Mouse (Mus musculus): ENCODE measurements at regions not wholly inside any gene's neighbourhood (a gene's known extent, or its start where the extent isn't known, plus 50 kb on each side); places are given as distances from the start of the nearest gene placed in this dataset.

DNA sequence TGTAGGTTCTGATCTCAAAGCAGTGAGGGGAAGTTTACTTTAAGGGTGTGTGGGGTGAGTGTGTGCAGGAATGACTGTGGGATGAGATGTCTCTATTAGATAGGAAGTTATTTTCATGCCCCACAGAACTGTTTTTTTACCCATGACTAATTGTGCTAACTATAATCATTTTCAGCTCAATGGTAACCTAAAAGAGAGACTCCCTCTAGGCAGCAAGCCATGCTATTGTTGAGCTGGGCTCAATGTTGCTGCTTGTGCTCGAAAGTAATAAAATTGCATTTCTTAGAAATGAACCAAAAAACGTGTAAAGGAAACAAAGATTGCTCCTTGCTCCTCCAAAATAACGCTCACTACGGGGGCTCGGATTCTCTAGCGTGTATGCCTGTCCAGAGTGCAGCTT is 146.2 kb downstream of the Ddx11 start:
- Histone ChIP-seq H3ac (ENCODE audit: control insufficient read depth, insufficient read length) (no peak overlapping the region), H3K4me2 (ENCODE audit: low read depth) (no peak overlapping the region), H3K4me3 (no peak overlapping the region), H3K36me3 (ENCODE audit: control insufficient read depth, insufficient read depth) (no peaks in the 10 kb centered on the region), H3K27me3 (ENCODE audit: control insufficient read depth, insufficient read depth, insufficient read length) (no peaks in the 10 kb centered on the region), H3K79me2 (ENCODE audit: control insufficient read depth, insufficient read depth) (no peaks in the 10 kb centered on the region)
- TF ChIP-seq POLR2A (IDR thresholded peaks at IDR 0.05; ENCODE audit: insufficient read length, low read depth) (no peak), MAX (IDR thresholded peaks at IDR 0.05; ENCODE audit: low read depth) (no peak), REST (IDR thresholded peaks at IDR 0.05; ENCODE audit: insufficient read depth, insufficient read length) (no peak), USF1 (IDR thresholded peaks at IDR 0.05; ENCODE audit: low read depth) (no peak)

DNA sequence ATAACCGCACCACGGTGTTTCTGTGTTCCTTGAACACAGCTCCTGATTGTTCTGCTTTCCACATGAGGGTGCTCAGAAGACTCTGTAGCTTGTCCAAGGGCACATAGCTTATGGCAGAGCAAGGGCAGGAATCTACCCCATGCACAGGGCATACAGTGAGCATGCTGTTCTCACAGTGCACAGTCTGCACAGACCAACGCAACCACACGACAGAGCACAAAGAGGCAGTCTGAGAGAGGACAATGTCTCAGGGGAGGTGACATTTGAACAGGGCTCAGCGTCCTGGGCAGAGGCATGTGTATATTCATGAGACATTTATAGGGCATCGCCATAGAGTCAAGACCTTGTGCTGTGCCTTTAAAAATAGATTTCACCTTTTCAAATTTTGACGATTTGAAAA is 148.6 kb downstream of the Ddx11 start:
- Histone ChIP-seq H3K4me3 (no peak overlapping the region), H3K4me2 (ENCODE audit: low read depth) (no peak overlapping the region), H3ac (ENCODE audit: control insufficient read depth, insufficient read length) (no peak overlapping the region), H3K27me3 (ENCODE audit: control insufficient read depth, insufficient read depth, insufficient read length) (no peaks in the 10 kb centered on the region), H3K79me2 (ENCODE audit: control insufficient read depth, insufficient read depth) (no peaks in the 10 kb centered on the region), H3K36me3 (ENCODE audit: control insufficient read depth, insufficient read depth) (no peaks in the 10 kb centered on the region)
- TF ChIP-seq USF1 (IDR thresholded peaks at IDR 0.05; ENCODE audit: low read depth): no peak
- no peak for TF ChIP-seq TCF12 (IDR thresholded peaks at IDR 0.05; ENCODE audit: insufficient read depth, poor library complexity, severe bottlenecking)
- no peak for TF ChIP-seq CEBPB (IDR thresholded peaks at IDR 0.05; ENCODE audit: insufficient read depth, poor library complexity, severe bottlenecking)
- no peak for TF ChIP-seq E2F4 (IDR thresholded peaks at IDR 0.05; ENCODE audit: insufficient read depth)
- no peak for TF ChIP-seq POLR2AphosphoS2 (IDR thresholded peaks at IDR 0.05; ENCODE audit: insufficient read length, low read depth)

DNA sequence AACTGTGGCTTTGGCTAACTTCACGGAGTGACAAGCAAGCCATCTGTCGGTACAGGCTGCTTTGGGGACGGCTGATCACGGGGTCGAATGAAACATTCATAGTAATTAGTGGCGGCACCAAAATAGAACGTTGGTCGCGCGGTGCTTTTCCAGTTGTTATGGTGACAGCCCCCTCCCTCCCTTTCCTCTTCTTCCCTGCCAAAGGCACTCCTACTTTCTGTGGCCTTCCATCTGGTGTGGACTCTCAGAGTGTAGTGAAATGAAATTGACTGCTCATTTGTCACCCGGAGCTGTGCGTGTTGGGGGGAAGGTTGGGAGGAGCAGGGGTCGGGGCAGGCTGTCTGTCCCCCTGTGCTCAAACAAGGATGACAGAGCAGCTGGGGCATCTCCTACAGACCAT is 153.5 kb downstream of the Ddx11 start:
- Histone ChIP-seq H3K27me3 (ENCODE audit: control insufficient read depth, insufficient read depth, insufficient read length) (no peaks in the 10 kb centered on the region), H3ac (ENCODE audit: control insufficient read depth, insufficient read length) (no peak overlapping the region), H3K4me2 (ENCODE audit: low read depth) (no peak overlapping the region), H3K36me3 (ENCODE audit: control insufficient read depth, insufficient read depth) (no peaks in the 10 kb centered on the region), H3K79me2 (ENCODE audit: control insufficient read depth, insufficient read depth) (no peaks in the 10 kb centered on the region), H3K4me3 (no peak overlapping the region)
- no peak for TF ChIP-seq MAX (IDR thresholded peaks at IDR 0.05; ENCODE audit: low read depth)
- peak in 1 of 3 experiments; percentile 42 for TF ChIP-seq MYOD1 (IDR thresholded peaks at IDR 0.05; ENCODE audit: control insufficient read depth in 1 of 3, insufficient read length in 2 of 3, low read depth in 2 of 3)

DNA sequence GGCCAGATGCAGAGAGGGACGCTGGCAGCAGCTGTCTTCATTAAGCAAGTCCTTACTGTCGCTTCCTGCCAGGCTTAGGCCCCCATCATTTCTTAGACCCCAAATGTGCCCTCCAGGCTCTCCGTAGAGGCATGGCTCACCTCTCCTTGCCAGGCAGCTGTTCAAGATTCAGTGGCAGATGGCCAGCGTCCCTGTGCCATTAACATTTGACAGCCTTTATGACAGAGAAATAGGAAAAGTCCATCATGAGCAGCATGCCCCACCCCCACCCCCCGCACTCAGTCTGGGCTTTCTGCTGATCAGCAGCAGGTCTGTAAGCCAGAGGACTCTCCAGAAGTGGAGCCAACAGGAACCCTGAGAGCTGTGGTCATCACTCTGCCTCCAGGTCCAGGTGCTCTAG is 154.7 kb downstream of the Ddx11 start:
- Histone ChIP-seq H3K36me3 (ENCODE audit: control insufficient read depth, insufficient read depth) (no peaks in the 10 kb centered on the region), H3K4me2 (ENCODE audit: low read depth) (no peak overlapping the region), H3ac (ENCODE audit: control insufficient read depth, insufficient read length) (no peak overlapping the region), H3K79me2 (ENCODE audit: control insufficient read depth, insufficient read depth) (no peaks in the 10 kb centered on the region), H3K4me3 (no peak overlapping the region), H3K27me3 (ENCODE audit: control insufficient read depth, insufficient read depth, insufficient read length) (no peaks in the 10 kb centered on the region)
- TF ChIP-seq MYOD1 (IDR thresholded peaks at IDR 0.05; ENCODE audit: control insufficient read depth in 1 of 3, insufficient read length in 2 of 3, low read depth in 2 of 3) (no peak), POLR2A (IDR thresholded peaks at IDR 0.05; ENCODE audit: insufficient read length, low read depth) (no peak), POLR2AphosphoS2 (IDR thresholded peaks at IDR 0.05; ENCODE audit: insufficient read length, low read depth) (no peak), CEBPB (IDR thresholded peaks at IDR 0.05; ENCODE audit: insufficient read depth, poor library complexity, severe bottlenecking) (no peak), MAX (IDR thresholded peaks at IDR 0.05; ENCODE audit: low read depth) (no peak), USF1 (IDR thresholded peaks at IDR 0.05; ENCODE audit: low read depth) (no peak)

DNA sequence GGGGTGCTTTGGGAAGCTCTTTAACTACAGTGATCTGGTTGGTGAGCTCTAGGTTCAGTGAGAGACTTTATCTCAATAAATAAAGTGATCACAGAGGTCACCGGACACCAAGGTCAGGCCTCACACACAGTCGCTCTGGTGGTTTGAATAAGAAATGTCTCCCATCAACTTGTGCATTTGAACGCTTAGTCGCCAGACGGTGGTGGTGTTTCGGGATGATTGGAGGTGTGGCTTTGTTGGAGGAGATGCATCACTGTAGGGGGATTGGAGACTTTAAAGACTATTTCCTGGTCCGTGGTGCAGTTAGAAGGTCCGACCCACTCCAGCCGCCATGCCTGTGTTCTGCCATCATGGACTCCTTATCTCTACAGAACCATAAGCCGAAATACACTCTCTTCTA is 162.0 kb downstream of the Ddx11 start:
- Histone ChIP-seq H3K4me3 (no peak overlapping the region), H3ac (ENCODE audit: control insufficient read depth, insufficient read length) (no peak overlapping the region), H3K36me3 (ENCODE audit: control insufficient read depth, insufficient read depth) (no peaks in the 10 kb centered on the region), H3K4me2 (ENCODE audit: low read depth) (no peak overlapping the region), H3K79me2 (ENCODE audit: control insufficient read depth, insufficient read depth) (no peaks in the 10 kb centered on the region), H3K27me3 (ENCODE audit: control insufficient read depth, insufficient read depth, insufficient read length) (no peaks in the 10 kb centered on the region)
- TF ChIP-seq TCF12 (IDR thresholded peaks at IDR 0.05; ENCODE audit: insufficient read depth, poor library complexity, severe bottlenecking) (no peak), POLR2AphosphoS2 (IDR thresholded peaks at IDR 0.05; ENCODE audit: insufficient read length, low read depth) (no peak), E2F4 (IDR thresholded peaks at IDR 0.05; ENCODE audit: insufficient read depth) (no peak)
